Mouse (Mus musculus): ENCODE measurements at regions not wholly inside any gene's neighbourhood (a gene's known extent, or its start where the extent isn't known, plus 50 kb on each side); places are given as distances from the start of the nearest gene placed in this dataset.

GRCm38 (mm10) chr4:48779202-48779905 is 116.0 kb downstream of the Cavin4 start:
- Histone ChIP-seq H3K36me3 (no peaks in the 10 kb centered on the region), H3K9me3 (no peaks in the 10 kb centered on the region), H3K4me3 (no peak overlapping the region), H3K27ac (no peak overlapping the region), H3K4me1 (no peaks in the 10 kb centered on the region), H3K27me3 (ENCODE audit: insufficient read depth, poor library complexity, severe bottlenecking) (no peaks in the 10 kb centered on the region)
- 66% methylated on average over 12 of the region's 12 CpGs for WGBS
- DNase-seq (ENCODE audit: low spot score): no peak

- 90% methylated on average over 2 of the region's 2 CpGs for WGBS
- Histone ChIP-seq H3K9me3 (no peaks in the 10 kb centered on the region), H3K4me3 (no peak overlapping the region), H3K27me3 (ENCODE audit: insufficient read depth, poor library complexity, severe bottlenecking) (no peaks in the 10 kb centered on the region), H3K27ac (no peak overlapping the region), H3K4me1 (no peaks in the 10 kb centered on the region), H3K36me3 (no peaks in the 10 kb centered on the region)
- no peak for DNase-seq (ENCODE audit: low spot score)
These were observed 116.6 kb downstream of the Cavin4 start for GRCm38 (mm10) chr4:48779955-48780354.

GRCm38 (mm10) chr4:48781099-48781498 is 117.8 kb downstream of the Cavin4 start:
- H3K27ac ChIP-seq: no peak overlapping the region
- H3K4me1 ChIP-seq: no peaks in the 10 kb centered on the region
- no peaks in the 10 kb centered on the region for H3K27me3 ChIP-seq (ENCODE audit: insufficient read depth, poor library complexity, severe bottlenecking)
- H3K4me3 ChIP-seq: no peak overlapping the region
- WGBS: 66% methylated on average over 4 of the region's 4 CpGs
- no peaks in the 10 kb centered on the region for H3K36me3 ChIP-seq
- H3K9me3 ChIP-seq: no peaks in the 10 kb centered on the region
- no peak for DNase-seq (ENCODE audit: low spot score)

- Histone ChIP-seq H3K27me3 (ENCODE audit: insufficient read depth, poor library complexity, severe bottlenecking) (no peaks in the 10 kb centered on the region), H3K9me3 (no peaks in the 10 kb centered on the region), H3K4me1 (no peaks in the 10 kb centered on the region), H3K27ac (no peak overlapping the region), H3K36me3 (no peaks in the 10 kb centered on the region), H3K4me3 (no peak overlapping the region)
- 69% methylated on average over 3 of the region's 3 CpGs for WGBS
- no peak for DNase-seq (ENCODE audit: low spot score)
These were observed 119.4 kb downstream of the Cavin4 start for GRCm38 (mm10) chr4:48782686-48783085.

GRCm38 (mm10) chr4:48791096-48791495 is 127.8 kb downstream of the Cavin4 start:
- Histone ChIP-seq H3K27ac (no peak overlapping the region), H3K27me3 (ENCODE audit: insufficient read depth, poor library complexity, severe bottlenecking) (no peaks in the 10 kb centered on the region), H3K4me3 (no peak overlapping the region), H3K4me1 (no peaks in the 10 kb centered on the region), H3K36me3 (no peaks in the 10 kb centered on the region), H3K9me3 (no peaks in the 10 kb centered on the region)
- WGBS: 84% methylated on average over 4 of the region's 4 CpGs
- DNase-seq (ENCODE audit: low spot score): no peak

GRCm38 (mm10) chr4:48803777-48804176 is 140.5 kb downstream of the Cavin4 start:
- no peaks in the 10 kb centered on the region for H3K27me3 ChIP-seq (ENCODE audit: insufficient read depth, poor library complexity, severe bottlenecking)
- H3K27ac ChIP-seq: no peak overlapping the region
- H3K4me3 ChIP-seq: no peak overlapping the region
- no peaks in the 10 kb centered on the region for H3K36me3 ChIP-seq
- no peaks in the 10 kb centered on the region for H3K4me1 ChIP-seq
- WGBS: 67% methylated on average over 3 of the region's 3 CpGs
- DNase-seq (ENCODE audit: low spot score): no peak
- no peaks in the 10 kb centered on the region for H3K9me3 ChIP-seq

GRCm38 (mm10) chr4:48808571-48808970 is 145.3 kb downstream of the Cavin4 start:
- Histone ChIP-seq H3K27ac (no peak overlapping the region), H3K9me3 (no peaks in the 10 kb centered on the region), H3K4me3 (no peak overlapping the region), H3K36me3 (no peaks in the 10 kb centered on the region), H3K4me1 (no peaks in the 10 kb centered on the region), H3K27me3 (ENCODE audit: insufficient read depth, poor library complexity, severe bottlenecking) (no peaks in the 10 kb centered on the region)
- DNase-seq (ENCODE audit: low spot score): no peak
- WGBS: 87% methylated on average over 4 of the region's 4 CpGs

- Histone ChIP-seq H3K36me3 (no peaks in the 10 kb centered on the region), H3K27me3 (ENCODE audit: insufficient read depth, poor library complexity, severe bottlenecking) (no peaks in the 10 kb centered on the region), H3K4me1 (no peaks in the 10 kb centered on the region), H3K27ac (no peak overlapping the region), H3K9me3 (no peaks in the 10 kb centered on the region), H3K4me3 (no peak overlapping the region)
- DNase-seq (ENCODE audit: low spot score): no peak
- 65% methylated on average over 2 of the region's 2 CpGs for WGBS
These were observed 170.4 kb downstream of the Cavin4 start for GRCm38 (mm10) chr4:48833718-48834117.

- Histone ChIP-seq H3K27ac (no peak overlapping the region), H3K27me3 (ENCODE audit: insufficient read depth, poor library complexity, severe bottlenecking) (no peaks in the 10 kb centered on the region), H3K36me3 (no peaks in the 10 kb centered on the region), H3K4me1 (peaks cover 9% of the 10 kb centered on the region), H3K4me3 (no peak overlapping the region), H3K9me3 (no peaks in the 10 kb centered on the region)
- 57% methylated on average over 2 of the region's 2 CpGs for WGBS
- DNase-seq (ENCODE audit: low spot score): no peak
These were observed 179.5 kb downstream of the Cavin4 start for GRCm38 (mm10) chr4:48842777-48843214.

GRCm38 (mm10) chr4:48871105-48871504 is 188.0 kb upstream of the Plppr1 start:
- no peak overlapping the region for H3K27ac ChIP-seq
- H3K9me3 ChIP-seq: no peaks in the 10 kb centered on the region
- WGBS: 75% methylated on average over 2 of the region's 2 CpGs
- H3K27me3 ChIP-seq (ENCODE audit: insufficient read depth, poor library complexity, severe bottlenecking): no peaks in the 10 kb centered on the region
- no peak for DNase-seq (ENCODE audit: low spot score)
- no peak overlapping the region for H3K4me3 ChIP-seq
- H3K4me1 ChIP-seq: no peaks in the 10 kb centered on the region
- H3K36me3 ChIP-seq: no peaks in the 10 kb centered on the region

GRCm38 (mm10) chr4:48889074-48889592 is 169.9 kb upstream of the Plppr1 start:
- no peaks in the 10 kb centered on the region for H3K27me3 ChIP-seq (ENCODE audit: insufficient read depth, poor library complexity, severe bottlenecking)
- DNase-seq (ENCODE audit: low spot score): no peak
- H3K9me3 ChIP-seq: no peaks in the 10 kb centered on the region
- no peak overlapping the region for H3K27ac ChIP-seq
- H3K4me1 ChIP-seq: no peaks in the 10 kb centered on the region
- 70% methylated on average over 4 of the region's 4 CpGs for WGBS
- no peak overlapping the region for H3K4me3 ChIP-seq
- no peaks in the 10 kb centered on the region for H3K36me3 ChIP-seq

- DNase-seq (ENCODE audit: low spot score): no peak
- Histone ChIP-seq H3K4me3 (no peak overlapping the region), H3K27ac (no peak overlapping the region), H3K36me3 (no peaks in the 10 kb centered on the region), H3K4me1 (no peaks in the 10 kb centered on the region), H3K27me3 (ENCODE audit: insufficient read depth, poor library complexity, severe bottlenecking) (no peaks in the 10 kb centered on the region), H3K9me3 (no peaks in the 10 kb centered on the region)
- WGBS: 77% methylated on average over 1 of the region's 1 CpGs
These were observed 154.5 kb upstream of the Plppr1 start for GRCm38 (mm10) chr4:48904551-48904950.

- no peak overlapping the region for H3K4me3 ChIP-seq
- WGBS: 82% methylated on average over 9 of the region's 9 CpGs
- no peak overlapping the region for H3K27ac ChIP-seq
- no peaks in the 10 kb centered on the region for H3K9me3 ChIP-seq
- H3K27me3 ChIP-seq (ENCODE audit: insufficient read depth, poor library complexity, severe bottlenecking): no peaks in the 10 kb centered on the region
- no peak for DNase-seq (ENCODE audit: low spot score)
- no peaks in the 10 kb centered on the region for H3K36me3 ChIP-seq
- no peaks in the 10 kb centered on the region for H3K4me1 ChIP-seq
These were observed 153.7 kb upstream of the Plppr1 start for GRCm38 (mm10) chr4:48905196-48905867.
